In genomic region chr13:39425944-39426343, GRCm38 (mm10) we compare ENCODE assay signal across 14 mouse cellular contexts.
DNase-seq lines count a peak whose midpoint lies in the region; ATAC-seq and TF ChIP-seq lines count a peak whose summit lies in the region.
"Had no signal": no experiment of that assay in that cellular context is flagged by ENCODE, and none has a peak within 500 bp of the region (broad histone marks: within the 10 kb centered on the region; RNA-seq: fewer than 3 reads in every experiment).

No protein-coding gene starts in this region.

- H3K27ac ChIP-seq in kidney, adult 2 months (ENCODE audit: insufficient read depth, low read depth, low read length) = no peak overlapping the region
- no peak overlapping the region for H3K27ac ChIP-seq in lung, postnatal 0 days (ENCODE audit: low read length)
- H3K27ac ChIP-seq in small intestine, adult 2 months (ENCODE audit: insufficient read depth, low read depth, low read length) = no peak overlapping the region
- H3K27ac ChIP-seq in limb, embryonic 10.5 days = no peak overlapping the region
- H3K27ac ChIP-seq: forebrain, embryonic 15.5 days; liver, embryonic 15.5 days; midbrain, embryonic 15.5 days had no signal

- no peak overlapping the region for H3K4me2 ChIP-seq in lung, postnatal 0 days (replicated peaks; ENCODE audit: low read depth, low read length)
- H3K4me2 ChIP-seq: forebrain, embryonic 15.5 days; liver, embryonic 15.5 days; midbrain, embryonic 15.5 days had no signal

- peak; percentile 56 for TF ChIP-seq CTCF in kidney, adult 2 months (conservative IDR thresholded peaks at IDR 0.05; ENCODE audit: insufficient read depth, insufficient read length, low read depth, low read length)
- peak; percentile 34 for TF ChIP-seq CTCF in lung, postnatal 0 days (IDR thresholded peaks at IDR 0.05)
- 0 out of 2 replicates have a peak, but pooled peaks have one; percentile 28 for TF ChIP-seq CTCF in G1E (IDR thresholded peaks at IDR 0.05; ENCODE audit: low read depth, low read length)
- TF ChIP-seq CTCF in small intestine, adult 2 months (IDR thresholded peaks at IDR 0.05; ENCODE audit: extremely low read depth, insufficient read length, insufficient replicate concordance, low read depth, low read length) = peak; percentile 5; the same call in 1 of the 2 replicates

- no peaks in the 10 kb centered on the region for H3K36me3 ChIP-seq in kidney, adult 2 months (ENCODE audit: control insufficient read depth, insufficient read depth, low read length)
- no peaks in the 10 kb centered on the region for H3K36me3 ChIP-seq in lung, postnatal 0 days (ENCODE audit: insufficient read depth, low read length)
- H3K36me3 ChIP-seq in G1E (replicated peaks) = no peaks in the 10 kb centered on the region
- H3K36me3 ChIP-seq in small intestine, adult 2 months (ENCODE audit: control insufficient read depth, insufficient read depth, low read length) = no peaks in the 10 kb centered on the region
- H3K36me3 ChIP-seq in limb, embryonic 10.5 days = no peaks in the 10 kb centered on the region
- H3K36me3 ChIP-seq: forebrain, embryonic 15.5 days; liver, embryonic 15.5 days; midbrain, embryonic 15.5 days had no signal

- no peak overlapping the region for H3K4me3 ChIP-seq in kidney, adult 2 months (ENCODE audit: insufficient read depth, low read depth, low read length)
- no peak overlapping the region for H3K4me3 ChIP-seq in lung, postnatal 0 days (ENCODE audit: low read depth, low read length)
- no peak overlapping the region for H3K4me3 ChIP-seq in G1E (ENCODE audit: low read depth, low read length)
- no peak overlapping the region for H3K4me3 ChIP-seq in small intestine, adult 2 months (ENCODE audit: low read depth, low read length)
- no peak overlapping the region for H3K4me3 ChIP-seq in limb, embryonic 10.5 days
- H3K4me3 ChIP-seq: forebrain, embryonic 15.5 days; liver, embryonic 15.5 days; midbrain, embryonic 15.5 days had no signal

- TF ChIP-seq POLR2A in kidney, adult 2 months (IDR thresholded peaks at IDR 0.05; ENCODE audit: low read depth, low read length) = no peak
- TF ChIP-seq POLR2A in small intestine, adult 2 months (IDR thresholded peaks at IDR 0.05; ENCODE audit: low read depth, low read length) = no peak

- DNase-seq in kidney, adult 2 months = no peak
- DNase-seq in kidney, adult 8-10 months = no peak
- no peak for DNase-seq in lung, postnatal 0 days (ENCODE audit: low spot score)
- DNase-seq in lung, postnatal 14 days = no peak
- DNase-seq in G1E (ENCODE audit: low spot score) = no peak
- no peak for DNase-seq in embryo, embryonic 10 days (ENCODE audit: low spot score)
- DNase-seq in limb, embryonic 10.5 days (ENCODE audit: low spot score) = no peak
- DNase-seq: adrenal gland, adult 2 months; heart, postnatal 36 days; right cerebral cortex, postnatal 14 days had no signal

- TF ChIP-seq EP300 in lung, postnatal 0 days (IDR thresholded peaks at IDR 0.05) = no peak

- H3K4me1 ChIP-seq in kidney, adult 2 months (ENCODE audit: control insufficient read depth, insufficient read depth, low read length) = no peaks in the 10 kb centered on the region
- H3K4me1 ChIP-seq in lung, postnatal 0 days (ENCODE audit: insufficient read depth, low read depth, low read length) = no peaks in the 10 kb centered on the region
- H3K4me1 ChIP-seq in G1E (ENCODE audit: insufficient read depth, low read depth, low read length) = no peaks in the 10 kb centered on the region
- no peaks in the 10 kb centered on the region for H3K4me1 ChIP-seq in small intestine, adult 2 months (ENCODE audit: control insufficient read depth, insufficient read depth, insufficient read length, low read length)
- no peaks in the 10 kb centered on the region for H3K4me1 ChIP-seq in limb, embryonic 10.5 days
- H3K4me1 ChIP-seq: forebrain, embryonic 15.5 days; liver, embryonic 15.5 days; midbrain, embryonic 15.5 days had no signal

- H3K9me3 ChIP-seq in lung, postnatal 0 days (ENCODE audit: low read length) = no peaks in the 10 kb centered on the region
- H3K9me3 ChIP-seq in G1E (replicated peaks) = peaks cover 2% of the 10 kb centered on the region; the same call in 1 of the 2 replicates
- H3K9me3 ChIP-seq in limb, embryonic 10.5 days (replicated peaks) = no peaks in the 10 kb centered on the region
- H3K9me3 ChIP-seq: forebrain, embryonic 15.5 days; liver, embryonic 15.5 days; midbrain, embryonic 15.5 days had no signal

- H3K27me3 ChIP-seq in kidney, adult 2 months (replicated peaks; ENCODE audit: control insufficient read depth, insufficient read depth, low read length) = no peaks in the 10 kb centered on the region
- H3K27me3 ChIP-seq in lung, postnatal 0 days (replicated peaks; ENCODE audit: insufficient read depth, low read length) = no peaks in the 10 kb centered on the region
- H3K27me3 ChIP-seq in G1E (ENCODE audit: insufficient read depth, low read length) = no peaks in the 10 kb centered on the region
- H3K27me3 ChIP-seq in small intestine, adult 2 months (ENCODE audit: control insufficient read depth, insufficient read depth, low read length) = no peaks in the 10 kb centered on the region
- H3K27me3 ChIP-seq in limb, embryonic 10.5 days (ENCODE audit: low read depth, poor library complexity, severe bottlenecking) = no peaks in the 10 kb centered on the region
- H3K27me3 ChIP-seq: forebrain, embryonic 15.5 days; liver, embryonic 15.5 days; midbrain, embryonic 15.5 days had no signal

- no peak overlapping the region for H3K9ac ChIP-seq in lung, postnatal 0 days (replicated peaks; ENCODE audit: low read depth)
- H3K9ac ChIP-seq: forebrain, embryonic 15.5 days; liver, embryonic 15.5 days; midbrain, embryonic 15.5 days had no signal

- 67% methylated on average over 6 of the region's 6 CpGs for WGBS in kidney, adult 2 months
- 60% methylated on average over 6 of the region's 6 CpGs for WGBS in lung, postnatal 0 days
- WGBS in small intestine, adult 2 months = 58% methylated on average over 6 of the region's 6 CpGs
- 69% methylated on average over 6 of the region's 6 CpGs for WGBS in limb, embryonic 10.5 days

- ATAC-seq in lung, postnatal 0 days = no peak
- ATAC-seq in G1E (ENCODE audit: extremely low read depth, insufficient number of reproducible peaks, low FRiP score, poor library complexity, severe bottlenecking) = no peak
- ATAC-seq: forebrain, embryonic 15.5 days; midbrain, embryonic 15.5 days had no signal

Comparison
In these comparisons a context has a peak if more than half of its experiments do, and no peak if none do; other contexts are left out.
1. CTCF ChIP-seq: peak in every context shown above with its lines; median percentile 56 in kidney, adult 2 months; 34 in lung, postnatal 0 days; 28 in G1E; 5 in small intestine, adult 2 months.